Mouse (Mus musculus) MEL (cell line): ENCODE data around the gene Slc9a7. TPM values are rescaled to one million over a fixed set of nuclear protein-coding genes. Genes with fewer than 3 reads are reported as not detected.

ENCODE experiments used
- DNase-seq: peaks from one replicate; pipeline ENCODE4 v3.0.0; 2011; ENCODE audit warnings: low read depth, low spot score
- H3K27ac ChIP-seq: 2 replicates; pipeline ENCODE4 v1.5.1; 2012; ENCODE audit warnings: low read depth, mild to moderate bottlenecking, control low read depth, low read length, moderate library complexity; ENCODE audit not compliant: control insufficient read depth
- H3K27me3 ChIP-seq, 2 experiments: fragments of 150-350 bp in 1 of 2; sonication (generic) in 1 of 2; 2 replicates each; pipeline ENCODE4 v1.6.1; 2012; ENCODE audit warnings: low read length in 2 of 2, mild to moderate bottlenecking in 2 of 2, improper control_type of control experiment in 1 of 2, moderate library complexity in 1 of 2; ENCODE audit not compliant: insufficient read depth in 2 of 2, control insufficient read depth in 1 of 2
- H3K36me3 ChIP-seq, 2 experiments: 2 replicates each; pipeline ENCODE4 v1.6.1; 2012 to 2014; ENCODE audit warnings: low read length in 2 of 2, improper control_type of control experiment in 1 of 2, inconsistent platforms in 1 of 2, mild to moderate bottlenecking in 1 of 2; ENCODE audit not compliant: insufficient read depth in 2 of 2, control insufficient read depth in 1 of 2
- H3K4me1 ChIP-seq, 2 experiments: fragments of 150-350 bp in 1 of 2; sonication (generic) in 1 of 2; 2 replicates each; pipeline ENCODE4 v1.6.1; 2012; ENCODE audit warnings: low read length in 2 of 2, improper control_type of control experiment in 1 of 2, mild to moderate bottlenecking in 1 of 2; ENCODE audit not compliant: insufficient read depth in 2 of 2, control insufficient read depth in 1 of 2
- H3K4me3 ChIP-seq, 2 experiments: fragments of 150-350 bp in 1 of 2; sonication (generic) in 1 of 2; 2 replicates each; pipeline ENCODE4 v1.5.1; 2012; ENCODE audit warnings: low read depth in 2 of 2, low read length in 2 of 2, mild to moderate bottlenecking in 2 of 2, moderate library complexity in 2 of 2, control low read depth in 1 of 2, improper control_type of control experiment in 1 of 2; ENCODE audit not compliant: control insufficient read depth in 1 of 2, insufficient read depth in 1 of 2
- H3K79me2 ChIP-seq: 2 replicates; pipeline ENCODE4 v1.6.1; 2012; ENCODE audit warnings: mild to moderate bottlenecking, low read length, moderate library complexity; ENCODE audit not compliant: control insufficient read depth, poor library complexity, insufficient read depth
- H3K9ac ChIP-seq: 2 replicates; pipeline ENCODE4 v1.6.1; 2012; ENCODE audit warnings: low read depth, mild to moderate bottlenecking, control low read depth, low read length, moderate library complexity; ENCODE audit not compliant: control insufficient read depth, poor library complexity, severe bottlenecking
- H3K9me3 ChIP-seq: fragments of 150-350 bp; sonication (generic); replicated peaks from 2 replicates; pipeline ENCODE4 v1.6.1; 2012; ENCODE audit warnings: mild to moderate bottlenecking, low read length, improper control_type of control experiment, moderate library complexity; ENCODE audit not compliant: insufficient read depth
- CHD2 ChIP-seq: IDR thresholded peaks from 2 replicates; pipeline ENCODE4 v1.6.1; 2011; ENCODE audit warnings: low read length, improper control_type of control experiment
- E2F4 ChIP-seq: IDR thresholded peaks from 2 replicates; pipeline ENCODE4 v1.6.1; 2011; ENCODE audit warnings: low read depth, low read length, improper control_type of control experiment, borderline replicate concordance
- ELF1 ChIP-seq: IDR thresholded peaks from 2 replicates; pipeline ENCODE4 v1.6.1; 2014; ENCODE audit warnings: low read depth, mild to moderate bottlenecking, inconsistent platforms, low read length, improper control_type of control experiment, moderate library complexity
- ETS1 ChIP-seq: IDR thresholded peaks from 2 replicates; pipeline ENCODE4 v1.6.1; 2012; ENCODE audit warnings: low read depth, mild to moderate bottlenecking, inconsistent platforms, low read length, improper control_type of control experiment, moderate library complexity
- GABPA ChIP-seq: IDR thresholded peaks from 2 replicates; pipeline ENCODE4 v1.6.1; 2012; ENCODE audit warnings: low read depth, mild to moderate bottlenecking, inconsistent platforms, low read length, improper control_type of control experiment, moderate library complexity
- GATA1 ChIP-seq: IDR thresholded peaks from 2 replicates; pipeline ENCODE4 v1.6.1; 2011; ENCODE audit warnings: low read depth, low read length, improper control_type of control experiment
- HCFC1 ChIP-seq: IDR thresholded peaks from 2 replicates; pipeline ENCODE4 v1.6.1; 2012; ENCODE audit warnings: low read depth, mild to moderate bottlenecking, inconsistent platforms, low read length, improper control_type of control experiment, moderate library complexity
- JUND ChIP-seq: IDR thresholded peaks from 2 replicates; pipeline ENCODE4 v1.6.1; 2011; ENCODE audit warnings: low read depth, mild to moderate bottlenecking, improper control_type of control experiment, low read length
- MEF2A ChIP-seq: IDR thresholded peaks from 2 replicates; pipeline ENCODE4 v1.6.1; 2014; ENCODE audit warnings: low read depth, mild to moderate bottlenecking, inconsistent platforms, low read length, improper control_type of control experiment; ENCODE audit not compliant: poor library complexity, insufficient replicate concordance, severe bottlenecking; ENCODE audit errors: extremely low read depth
- MXI1 ChIP-seq: IDR thresholded peaks from 2 replicates; pipeline ENCODE4 v1.6.1; 2011; ENCODE audit warnings: mild to moderate bottlenecking, low read depth, low read length, improper control_type of control experiment
- NELFE ChIP-seq: IDR thresholded peaks from 2 replicates; pipeline ENCODE4 v1.6.1; 2011; ENCODE audit warnings: low read depth, low read length, improper control_type of control experiment
- NRF1 ChIP-seq: IDR thresholded peaks from 2 replicates; pipeline ENCODE4 v1.6.1; 2014; ENCODE audit warnings: low read depth, mild to moderate bottlenecking, inconsistent platforms, low read length, improper control_type of control experiment, moderate library complexity; ENCODE audit not compliant: poor library complexity, insufficient read depth, severe bottlenecking
- POLR2AphosphoS5 ChIP-seq: IDR thresholded peaks from 2 replicates; pipeline ENCODE4 v1.6.1; 2012; ENCODE audit warnings: low read depth, borderline replicate concordance, mild to moderate bottlenecking, inconsistent platforms, low read length, moderate library complexity, mixed read lengths
- RAD21 ChIP-seq: IDR thresholded peaks from 2 replicates; pipeline ENCODE4 v1.6.1; 2011; ENCODE audit warnings: mild to moderate bottlenecking, low read depth, low read length, improper control_type of control experiment
- TAL1 ChIP-seq: IDR thresholded peaks from 2 replicates; pipeline ENCODE4 v1.6.1; 2012; ENCODE audit warnings: mild to moderate bottlenecking, inconsistent platforms, low read length, moderate library complexity, mixed read lengths
- TCF12 ChIP-seq: IDR thresholded peaks from 2 replicates; pipeline ENCODE4 v1.6.1; 2014; ENCODE audit warnings: low read depth, mild to moderate bottlenecking, inconsistent platforms, low read length, improper control_type of control experiment, moderate library complexity
- UBTF ChIP-seq: IDR thresholded peaks from 2 replicates; pipeline ENCODE4 v1.6.1; 2012; ENCODE audit warnings: low read depth, mild to moderate bottlenecking, inconsistent platforms, low read length, improper control_type of control experiment, moderate library complexity, borderline replicate concordance; ENCODE audit not compliant: insufficient read depth
- USF2 ChIP-seq, 2 experiments: IDR thresholded peaks; 2 replicates each; pipeline ENCODE4 v1.6.1; 2011 to 2012; ENCODE audit warnings: improper control_type of control experiment in 2 of 2, low read length in 2 of 2, borderline replicate concordance in 1 of 2, inconsistent platforms in 1 of 2, low read depth in 1 of 2, mild to moderate bottlenecking in 1 of 2; ENCODE audit not compliant: insufficient read depth in 1 of 2
- ZMIZ1 ChIP-seq: IDR thresholded peaks from 2 replicates; pipeline ENCODE4 v1.6.1; 2012; ENCODE audit warnings: low read depth, mild to moderate bottlenecking, inconsistent platforms, low read length, improper control_type of control experiment, moderate library complexity
- ZNF384 ChIP-seq: IDR thresholded peaks from 2 replicates; pipeline ENCODE4 v1.6.1; 2012; ENCODE audit warnings: low read depth, mild to moderate bottlenecking, inconsistent platforms, low read length, improper control_type of control experiment
- polyA plus RNA-seq, 2 experiments: library from polyadenylated mRNA; stranded (reverse) in 1 of 2; unstranded in 1 of 2; fragments of >175 nt in 1 of 2; fragments of >200 nt in 1 of 2; gene quantifications; 2 replicates each; pipeline versions ENCODE4 v1.2.1 to v1.2.4; 2012; ENCODE audit warnings: low replicate concordance in 2 of 2, low read depth in 1 of 2; ENCODE audit not compliant: insufficient read length in 2 of 2, insufficient read depth in 1 of 2, missing spikeins in 1 of 2
- total RNA-seq: library from RNA; depleted of rRNA; stranded (reverse); fragments of 300-350 nt; gene quantifications from 2 replicates; pipeline ENCODE4 v1.2.3, GENCODE M21; 2012

The Slc9a7 gene
- total and polyA plus RNA-seq, 3 experiments = not detected

DNA sequence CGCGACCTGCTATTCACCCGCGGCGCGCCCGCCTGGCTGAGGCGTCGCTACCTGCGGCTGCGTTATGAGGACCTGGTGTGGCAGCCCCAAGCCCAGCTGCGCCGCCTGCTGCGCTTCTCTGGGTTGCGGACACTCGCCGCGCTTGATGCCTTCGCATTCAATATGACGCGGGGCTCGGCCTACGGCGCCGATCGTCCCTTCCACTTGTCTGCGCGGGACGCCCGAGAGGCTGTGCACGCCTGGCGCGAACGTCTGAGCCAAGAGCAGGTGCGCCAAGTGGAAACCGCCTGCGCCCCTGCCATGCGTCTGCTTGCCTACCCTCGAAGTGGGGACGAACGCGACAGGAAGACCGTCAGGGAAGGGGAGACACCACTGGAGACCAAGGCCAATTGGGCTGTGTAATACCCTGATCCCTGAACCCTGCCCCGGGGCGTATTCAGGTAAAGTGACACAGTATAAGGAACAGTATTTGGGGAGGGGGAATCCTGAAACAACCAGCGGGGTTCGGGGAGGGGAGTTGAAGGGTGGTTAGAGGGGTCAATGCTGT is 230.8 kb downstream of the Slc9a7 start:
- no peaks in the 10 kb centered on the region for H3K36me3 ChIP-seq
- DNase-seq = no peak
- no peak overlapping the region for H3K27ac ChIP-seq
- no peak for TF ChIP-seq ZNF384
- TF ChIP-seq ETS1 = no peak
- no peak for TF ChIP-seq GABPA
- no peak for TF ChIP-seq JUND
- no peak for TF ChIP-seq POLR2AphosphoS5
- TF ChIP-seq ELF1 = no peak
- no peak for TF ChIP-seq E2F4
- TF ChIP-seq NELFE = no peak
- no peak for TF ChIP-seq USF2 (IDR thresholded peaks at IDR 0.05; ENCODE audit: borderline replicate concordance in 1 of 2, insufficient read depth in 1 of 2, low read depth in 1 of 2, low read length in 2 of 2)
- no peak for TF ChIP-seq HCFC1
- TF ChIP-seq GATA1 = no peak
- no peak for TF ChIP-seq RAD21
- TF ChIP-seq NRF1 = no peak
- no peak for TF ChIP-seq MXI1
- no peak for TF ChIP-seq MEF2A
- TF ChIP-seq TCF12 = no peak
- TF ChIP-seq UBTF = no peak
- TF ChIP-seq ZMIZ1 = no peak
- no peak for TF ChIP-seq TAL1
- TF ChIP-seq CHD2 = no peak
- no peaks in the 10 kb centered on the region for H3K27me3 ChIP-seq
- H3K9ac ChIP-seq = no peak overlapping the region
- H3K4me3 ChIP-seq = no peak overlapping the region
- H3K79me2 ChIP-seq = no peaks in the 10 kb centered on the region
- no peaks in the 10 kb centered on the region for H3K9me3 ChIP-seq
- H3K4me1 ChIP-seq = no peaks in the 10 kb centered on the region
